16 mouse cellular contexts compared by ENCODE assay signal in the genomic region with DNA sequence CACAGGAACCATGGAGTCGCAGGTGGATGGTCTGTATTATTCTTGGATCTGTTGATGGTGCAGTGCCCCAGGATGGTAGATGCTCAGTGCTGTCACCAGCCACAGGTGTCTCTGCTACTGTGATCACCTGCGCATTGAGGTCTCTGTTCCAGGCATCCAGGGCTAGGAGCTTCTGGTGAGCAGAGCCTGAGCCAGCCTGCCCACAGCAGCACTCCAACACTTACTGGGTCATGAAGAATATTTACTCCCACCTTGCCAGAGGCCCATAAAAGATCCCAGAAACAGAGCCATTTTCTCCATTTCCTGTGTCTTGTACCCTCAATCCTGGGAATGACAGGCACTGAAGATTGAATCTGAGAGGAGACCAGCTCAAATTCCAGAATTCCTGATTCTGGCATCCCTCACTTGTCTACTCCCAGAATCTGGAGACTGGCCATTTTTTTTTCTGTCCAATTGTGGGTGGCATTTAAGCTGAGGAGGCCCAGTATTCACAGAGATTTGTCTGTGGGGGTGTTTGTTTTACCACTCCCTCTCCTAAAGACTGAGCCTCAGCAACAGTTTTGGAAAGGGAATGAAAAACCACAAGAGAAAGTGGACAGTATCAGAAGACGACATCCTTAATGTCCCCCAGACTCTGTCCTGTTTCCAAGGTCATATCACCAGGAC.
"Had no signal": no experiment of that assay in that cellular context is flagged by ENCODE, and none has a peak within 500 bp of the region (broad histone marks: within the 10 kb centered on the region; RNA-seq: fewer than 3 reads in every experiment).

No protein-coding gene starts in this region.

- ATAC-seq: midbrain, embryonic 16.5 days had no signal

- H3K9ac ChIP-seq: lung, embryonic 14.5 days; midbrain, embryonic 12.5 days; neural tube, embryonic 12.5 days; stomach, embryonic 15.5 days had no signal

- H3K27ac ChIP-seq: midbrain, embryonic 10.5 days; midbrain, embryonic 12.5 days; neural tube, embryonic 12.5 days; stomach, embryonic 15.5 days; stomach, postnatal 0 days had no signal

- H3K27me3 ChIP-seq: midbrain, embryonic 12.5 days; neural tube, embryonic 12.5 days; stomach, embryonic 15.5 days had no signal

- H3K36me3 ChIP-seq: midbrain, embryonic 10.5 days; midbrain, embryonic 12.5 days; neural tube, embryonic 12.5 days; stomach, embryonic 15.5 days had no signal

- H3K4me2 ChIP-seq: lung, embryonic 14.5 days; midbrain, embryonic 12.5 days; neural tube, embryonic 12.5 days; stomach, embryonic 15.5 days had no signal

- H3K4me1 ChIP-seq: neural tube, embryonic 12.5 days; stomach, embryonic 15.5 days had no signal

- H3K4me3 ChIP-seq: midbrain, embryonic 10.5 days; midbrain, embryonic 12.5 days; myocyte; neural tube, embryonic 12.5 days; stomach, embryonic 15.5 days had no signal

- DNase-seq: lung, adult 18-20 months; lung, embryonic 14.5 days; lung, postnatal 10 days; lung, postnatal 4 days; midbrain, embryonic 14.5 days; right cerebral cortex, postnatal 25 days; thymus, adult 2 months; thymus, postnatal 25 days; thymus, postnatal 4 days had no signal

- H3K9me3 ChIP-seq: midbrain, embryonic 10.5 days; midbrain, embryonic 12.5 days; neural tube, embryonic 12.5 days; stomach, embryonic 15.5 days had no signal
